Mouse (Mus musculus): ENCODE results near the gene Tpbgl.

Gene Tpbgl

DNA sequence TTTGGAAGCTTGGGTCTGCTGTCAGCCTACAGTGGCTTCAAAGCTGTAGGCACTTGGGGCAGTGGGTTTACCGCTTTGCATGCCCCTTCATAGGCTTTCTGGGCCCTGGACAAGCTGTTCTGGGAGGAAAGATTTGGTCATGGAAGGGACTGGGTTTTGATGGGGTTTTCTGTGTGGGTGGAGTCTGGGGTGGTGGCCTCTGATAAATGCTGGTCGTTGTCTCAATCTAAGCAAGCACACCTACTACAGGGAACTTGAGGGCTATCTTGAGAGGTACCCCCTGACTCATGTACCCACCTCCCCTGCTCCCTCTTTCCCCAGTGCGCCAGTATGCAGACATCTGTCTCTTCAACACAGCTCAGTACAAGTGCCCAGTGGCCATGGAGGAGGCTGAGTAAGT is 34.2 kb downstream of the Tpbgl start:
- in situ Hi-C loops (cut with MboI; ENCODE audit: low pct_unique_long_range_greater_than_20kb in 1 of 2, low sequenced_read_pairs in 2 of 2, unreplicated experiment in 1 of 2) = loop anchor here in 1 of 2 experiments (5.0 kb wide), 1 partner anchor 95 kb away; no protein-coding TSS in a partner anchor

GRCm38 (mm10) chr7:99590646-99591045 is 36.3 kb downstream of the Tpbgl start:
- in situ Hi-C loops (cut with MboI; ENCODE audit: low pct_unique_long_range_greater_than_20kb in 1 of 2, low sequenced_read_pairs in 2 of 2, unreplicated experiment in 1 of 2) = loop anchor here in 1 of 2 experiments (5.0 kb wide), 1 partner anchor 93 kb away; no protein-coding TSS in a partner anchor

GRCm38 (mm10) chr7:99590064-99590463 is 36.8 kb downstream of the Tpbgl start:
- in situ Hi-C loops (cut with MboI; ENCODE audit: low pct_unique_long_range_greater_than_20kb in 1 of 2, low sequenced_read_pairs in 2 of 2, unreplicated experiment in 1 of 2) = loop anchor here in 1 of 2 experiments (5.0 kb wide), 1 partner anchor 93 kb away; no protein-coding TSS in a partner anchor

DNA sequence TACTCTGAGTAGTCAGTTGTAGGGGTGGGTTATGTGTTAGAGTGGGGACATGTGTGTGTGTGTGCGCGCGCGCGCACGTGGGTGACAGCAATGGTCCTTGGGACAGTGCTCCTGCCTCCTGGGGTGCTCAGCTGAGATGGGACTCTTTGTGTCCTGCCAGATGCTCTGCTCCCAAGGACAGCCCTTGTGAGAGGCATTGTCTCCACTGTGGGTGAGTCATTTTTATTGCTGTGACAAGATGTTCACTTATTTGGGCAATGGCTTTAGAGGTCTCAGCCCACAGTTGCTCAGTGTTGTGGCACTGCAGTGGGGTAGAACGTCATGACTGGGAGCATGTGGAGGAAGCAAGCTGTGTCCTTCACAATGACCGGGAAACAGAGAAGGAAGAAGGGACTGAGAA is 40.9 kb downstream of the Tpbgl start:
- in situ Hi-C loops (cut with MboI; ENCODE audit: low pct_unique_long_range_greater_than_20kb in 1 of 2, low sequenced_read_pairs in 2 of 2, unreplicated experiment in 1 of 2) = no loop called here

DNA sequence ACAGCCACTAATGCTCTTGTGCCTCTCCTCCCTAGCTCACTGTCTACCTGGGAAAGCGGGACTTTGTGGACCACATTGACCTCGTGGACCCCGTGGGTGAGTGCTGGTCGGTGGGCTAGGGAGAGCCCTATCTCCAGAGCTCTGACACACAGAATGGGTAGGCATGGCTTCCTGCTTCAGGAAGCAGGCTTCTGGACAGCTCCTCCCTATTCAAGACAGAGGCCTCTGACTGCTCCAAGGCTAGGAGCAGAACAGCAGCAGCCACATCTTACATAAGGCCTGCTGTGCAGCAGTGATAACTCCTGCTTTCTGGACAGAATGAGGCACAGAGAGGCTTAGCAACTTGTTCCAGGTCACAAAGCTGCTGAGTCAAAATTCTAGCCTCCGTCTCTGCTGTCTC is 43.3 kb downstream of the Tpbgl start:
- in situ Hi-C loops (cut with MboI; ENCODE audit: low pct_unique_long_range_greater_than_20kb in 1 of 2, low sequenced_read_pairs in 2 of 2, unreplicated experiment in 1 of 2) = no loop called here

DNA sequence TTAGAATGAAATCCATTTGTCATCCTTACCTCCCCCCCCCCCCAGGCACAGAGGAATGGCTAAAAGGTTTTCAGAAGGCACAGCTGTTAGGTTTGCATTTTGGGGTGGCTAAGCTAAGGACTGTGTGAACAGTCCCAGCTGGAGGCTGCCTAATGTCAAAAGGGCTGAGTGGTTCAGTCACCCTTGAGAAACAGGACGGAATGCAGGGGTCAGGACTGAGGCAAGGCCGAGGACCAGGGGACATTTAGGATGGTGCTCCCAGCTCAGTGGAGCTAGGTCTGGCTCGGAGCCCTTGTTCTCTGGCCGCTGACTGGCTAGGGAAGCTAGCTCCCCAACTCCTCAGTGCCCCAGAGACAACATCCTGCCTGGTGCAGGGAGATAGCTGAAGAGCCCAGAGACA is 44.0 kb downstream of the Tpbgl start:
- in situ Hi-C loops (cut with MboI; ENCODE audit: low pct_unique_long_range_greater_than_20kb in 1 of 2, low sequenced_read_pairs in 2 of 2, unreplicated experiment in 1 of 2) = no loop called here

GRCm38 (mm10) chr7:99582306-99582705 is 44.6 kb downstream of the Tpbgl start:
- in situ Hi-C loops (cut with MboI; ENCODE audit: low pct_unique_long_range_greater_than_20kb in 1 of 2, low sequenced_read_pairs in 2 of 2, unreplicated experiment in 1 of 2) = no loop called here

- in situ Hi-C loops (cut with MboI; ENCODE audit: low pct_unique_long_range_greater_than_20kb in 1 of 2, low sequenced_read_pairs in 2 of 2, unreplicated experiment in 1 of 2) = no loop called here
Observed at GRCm38 (mm10) chr7:99580247-99580646, 46.7 kb downstream of the Tpbgl start.

DNA sequence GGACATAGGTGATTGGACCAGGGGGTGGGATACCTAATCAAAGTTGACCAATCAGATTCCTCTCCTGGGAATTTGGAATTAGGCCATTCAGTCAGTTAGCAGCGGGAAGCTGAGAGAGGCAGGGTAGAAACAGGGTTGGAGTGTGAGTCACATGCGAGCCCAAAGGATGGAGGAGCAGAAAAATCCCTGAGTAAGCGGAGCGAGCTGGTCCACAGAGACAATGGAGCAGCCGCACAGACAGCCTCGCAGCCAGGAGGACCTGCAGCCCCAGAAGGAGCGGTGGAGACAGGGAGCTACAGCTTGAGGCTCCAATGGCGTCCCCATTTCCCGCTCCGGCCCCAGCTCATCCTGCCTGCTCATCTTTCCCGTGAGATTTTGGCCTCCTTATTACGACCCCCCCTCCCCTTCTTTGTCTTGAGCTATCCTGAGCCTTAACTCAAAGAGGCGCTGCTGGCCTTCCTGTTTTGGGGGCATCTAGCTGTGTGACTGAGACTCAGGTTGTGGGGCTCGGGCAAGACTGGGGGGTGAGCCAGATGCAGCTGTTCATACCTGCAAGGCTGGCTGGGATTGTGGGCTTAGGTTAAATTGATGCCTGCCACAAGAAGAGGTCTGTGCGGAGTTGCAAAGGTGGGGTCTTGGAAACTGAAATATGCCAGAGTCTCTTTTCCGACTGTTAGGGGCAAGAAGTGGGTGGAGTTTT is 47.3 kb downstream of the Tpbgl start:
- in situ Hi-C loops (cut with MboI; ENCODE audit: low pct_unique_long_range_greater_than_20kb in 1 of 2, low sequenced_read_pairs in 2 of 2, unreplicated experiment in 1 of 2) = no loop called here

DNA sequence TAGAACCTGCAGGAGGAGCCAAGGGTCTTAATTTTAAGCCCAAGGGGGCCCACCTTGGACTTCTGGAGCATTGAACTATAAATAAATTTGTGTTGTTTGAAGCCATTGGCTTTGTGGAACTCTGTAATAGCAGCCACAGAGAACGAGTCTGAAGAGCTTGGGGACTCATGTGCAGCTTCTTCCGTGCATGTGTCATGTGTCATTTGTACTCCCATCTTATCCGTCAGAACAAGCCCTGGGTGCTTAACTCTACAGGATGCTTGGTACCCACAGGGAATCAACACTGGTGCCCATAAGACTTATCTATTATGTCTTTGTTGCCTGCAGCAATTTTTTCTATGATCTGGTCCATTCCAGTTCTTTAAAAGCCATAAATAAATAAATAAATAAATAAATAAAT is 48.7 kb downstream of the Tpbgl start:
- in situ Hi-C loops (cut with MboI; ENCODE audit: low pct_unique_long_range_greater_than_20kb in 1 of 2, low sequenced_read_pairs in 2 of 2, unreplicated experiment in 1 of 2) = no loop called here
